Mouse (Mus musculus) liver, embryonic 11.5 days (tissue): ENCODE measurements around the gene Ptprn2. TPM values are rescaled to one million over a fixed set of nuclear protein-coding genes. Genes with fewer than 3 reads are reported as not detected.
"Not testable (repeated sequence)": the region's sequence is repeated elsewhere in the genome, so short reads cannot be mapped to it uniquely, and the experiment has no call there.

ENCODE experiments used
- ATAC-seq: fragments of 200-750 bp; cut with Nextera tagmentation; replicated peaks from 2 replicates; pipeline ENCODE4 v1.8.0; 2017; ENCODE audit warnings: moderate number of reproducible peaks, mild to moderate bottlenecking, moderate TSS enrichment, moderate library complexity; ENCODE audit not compliant: low FRiP score
- DNase-seq: peaks from one replicate; pipeline ENCODE4 v3.0.0-alpha.2; 2017; ENCODE audit warnings: low spot score
- H3K27ac ChIP-seq: fragments of 300-500 bp; sonication (generic); 2 replicates; pipeline ENCODE4 v1.5.1; 2014; ENCODE audit warnings: mild to moderate bottlenecking, low read depth, low read length, control low read depth
- H3K27me3 ChIP-seq: fragments of 300-500 bp; sonication (generic); replicated peaks from 2 replicates; pipeline ENCODE4 v1.6.1; 2014; ENCODE audit warnings: low read length, mixed read lengths; ENCODE audit not compliant: control insufficient read depth, insufficient read depth
- H3K36me3 ChIP-seq: fragments of 300-500 bp; sonication (generic); 2 replicates; pipeline ENCODE4 v1.6.1; 2014; ENCODE audit warnings: mild to moderate bottlenecking, low read length, moderate library complexity, mixed read lengths; ENCODE audit not compliant: control insufficient read depth, insufficient read depth
- H3K4me1 ChIP-seq: fragments of 300-500 bp; sonication (generic); replicated peaks from 2 replicates; pipeline ENCODE4 v1.6.1; 2014; ENCODE audit warnings: low read length, mixed read lengths; ENCODE audit not compliant: control insufficient read depth, insufficient read depth
- H3K4me2 ChIP-seq: fragments of 300-500 bp; sonication (generic); 2 replicates; pipeline ENCODE4 v1.6.1; 2014; ENCODE audit warnings: mild to moderate bottlenecking, control low read depth, moderate library complexity
- H3K4me3 ChIP-seq: fragments of 300-500 bp; sonication (generic); 2 replicates; pipeline ENCODE4 v1.5.1; 2014; ENCODE audit warnings: low read depth, low read length, control low read depth
- H3K9ac ChIP-seq: fragments of 300-500 bp; sonication (generic); 2 replicates; pipeline ENCODE4 v1.6.1; 2014; ENCODE audit warnings: low read depth, low read length, control low read depth
- H3K9me3 ChIP-seq: fragments of 300-500 bp; sonication (generic); 2 replicates; pipeline ENCODE4 v1.6.1; 2016; ENCODE audit warnings: low read length, inconsistent platforms, mixed read lengths; ENCODE audit not compliant: control insufficient read depth
- WGBS: fragments of 180-500 bp; shearing (Covaris S2); extraction: QIAGEN DNeasy Blood & Tissue Kit; methylation state at CpG from one replicate; pipeline ENCODE4 v1.1.7; 2014; 5-methylcytosine and 5-hydroxymethylcytosine counted together
- polyA plus RNA-seq: library from polyadenylated mRNA; unstranded; fragments of >200 nt; fragmentation: Nextera tagmentation; extraction: Ambion mirVana; gene quantifications from 2 replicates; pipeline ENCODE4 v1.2.1, GENCODE M21; 2014

The Ptprn2 gene
- polyA plus RNA-seq, 1 experiment from 2014 or later, result 0.11 TPM

DNA sequence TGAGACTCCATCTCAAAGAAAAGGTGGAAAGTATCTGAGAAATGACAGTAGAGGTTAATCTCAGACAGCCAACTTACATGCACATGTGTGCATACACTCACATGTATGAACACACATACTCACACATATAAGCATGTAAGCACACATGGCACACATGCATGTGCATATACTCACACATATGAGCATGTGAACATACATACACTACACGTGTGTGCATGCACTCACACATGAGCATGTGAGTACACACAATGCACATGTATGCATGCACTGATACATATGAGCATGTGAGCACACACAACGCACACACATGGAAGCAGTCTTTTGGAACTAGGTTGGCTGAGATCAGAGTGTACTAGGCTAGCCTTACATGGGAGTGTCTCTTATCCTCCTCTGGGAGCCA lies 81.7 kb downstream of the Ptprn2 start:
- H3K27ac ChIP-seq, result no peak overlapping the region
- no peaks in the 10 kb centered on the region for H3K4me1 ChIP-seq
- H3K9ac ChIP-seq, result no peak overlapping the region
- ATAC-seq (no peak), DNase-seq (no peak)
- 78% methylated on average over 2 of the region's 2 CpGs for WGBS
- no peak overlapping the region for H3K4me3 ChIP-seq
- no peaks in the 10 kb centered on the region for H3K27me3 ChIP-seq
- H3K36me3 ChIP-seq, result no peaks in the 10 kb centered on the region
- no peaks in the 10 kb centered on the region for H3K9me3 ChIP-seq
- no peak overlapping the region for H3K4me2 ChIP-seq

DNA sequence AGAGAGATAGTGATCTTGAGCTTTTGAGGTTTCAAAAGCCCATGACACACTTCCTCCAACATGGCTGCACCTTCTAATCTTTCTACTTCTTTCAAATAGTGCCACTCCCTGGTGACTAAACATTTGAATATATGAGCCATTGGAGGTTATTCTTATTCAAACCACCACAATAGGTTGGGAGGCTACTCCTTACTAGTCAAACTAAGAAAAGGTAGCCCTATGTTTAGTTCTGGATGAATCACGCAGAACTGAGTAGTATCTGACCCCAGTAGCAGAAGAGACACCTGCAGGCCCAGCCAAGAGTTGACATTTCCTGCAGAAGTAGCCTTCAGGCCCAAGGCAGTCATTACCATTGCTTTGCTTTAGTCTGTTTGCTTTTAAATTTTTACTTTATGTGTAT lies 84.0 kb downstream of the Ptprn2 start:
- Histone ChIP-seq H3K4me3 (no peak overlapping the region), H3K9me3 (no peaks in the 10 kb centered on the region), H3K27me3 (no peaks in the 10 kb centered on the region), H3K4me1 (no peaks in the 10 kb centered on the region), H3K4me2 (no peak overlapping the region), H3K9ac (no peak overlapping the region), H3K27ac (no peak overlapping the region), H3K36me3 (no peaks in the 10 kb centered on the region)
- ATAC-seq (no peak), DNase-seq (no peak)
- 60% methylated on average over 1 of the region's 1 CpGs for WGBS

DNA sequence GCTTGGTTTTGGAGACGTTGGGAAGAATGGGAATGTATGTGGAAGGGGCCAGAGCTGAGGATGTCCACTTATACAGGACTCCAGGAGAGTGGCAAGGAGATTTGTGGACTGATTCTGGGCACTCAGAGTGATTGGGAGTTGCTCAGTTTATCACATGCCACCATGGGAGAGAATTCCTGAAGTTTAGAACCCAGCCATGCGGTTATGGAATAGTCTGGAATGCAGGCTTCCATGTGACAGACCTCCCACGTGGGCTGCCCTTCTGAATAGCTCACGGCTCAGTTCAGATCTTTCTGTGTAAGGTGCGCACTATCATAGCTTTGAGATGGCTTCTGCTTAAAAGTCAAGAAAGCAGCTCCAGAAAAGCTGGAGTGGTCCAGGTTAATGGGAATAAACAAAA lies 88.6 kb downstream of the Ptprn2 start:
- Histone ChIP-seq H3K9ac (no peak overlapping the region), H3K27ac (no peak overlapping the region), H3K36me3 (no peaks in the 10 kb centered on the region), H3K9me3 (no peaks in the 10 kb centered on the region), H3K4me3 (no peak overlapping the region), H3K4me2 (no peak overlapping the region), H3K4me1 (no peaks in the 10 kb centered on the region), H3K27me3 (no peaks in the 10 kb centered on the region)
- no peak for DNase-seq
- 73% methylated on average over 5 of the region's 5 CpGs for WGBS
- no peak for ATAC-seq

DNA sequence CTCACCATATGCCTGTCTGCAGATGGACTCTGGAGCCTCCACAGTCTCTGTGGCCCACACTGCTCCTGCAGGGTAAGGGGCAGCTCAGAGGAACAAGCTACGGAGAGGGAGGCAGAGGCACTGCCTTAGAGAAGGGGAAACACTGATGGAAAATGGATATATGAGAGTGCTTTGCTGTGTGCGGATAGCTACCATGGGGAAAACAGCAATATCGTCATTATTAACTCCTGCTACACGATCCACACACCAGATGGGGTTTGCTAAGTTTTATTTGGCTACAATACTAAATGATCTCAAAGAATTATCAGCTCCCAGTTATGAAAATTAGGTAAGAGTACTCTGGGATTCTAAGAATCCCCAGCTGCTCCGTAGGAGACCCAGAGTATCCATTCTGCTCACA lies 89.2 kb downstream of the Ptprn2 start:
- ATAC-seq (no peak), DNase-seq (no peak)
- H3K4me1 ChIP-seq, result no peaks in the 10 kb centered on the region
- 69% methylated on average over 5 of the region's 5 CpGs for WGBS
- H3K36me3 ChIP-seq, result no peaks in the 10 kb centered on the region
- H3K9ac ChIP-seq, result no peak overlapping the region
- no peaks in the 10 kb centered on the region for H3K9me3 ChIP-seq
- H3K27me3 ChIP-seq, result no peaks in the 10 kb centered on the region
- H3K4me2 ChIP-seq, result no peak overlapping the region
- H3K4me3 ChIP-seq, result no peak overlapping the region
- no peak overlapping the region for H3K27ac ChIP-seq

DNA sequence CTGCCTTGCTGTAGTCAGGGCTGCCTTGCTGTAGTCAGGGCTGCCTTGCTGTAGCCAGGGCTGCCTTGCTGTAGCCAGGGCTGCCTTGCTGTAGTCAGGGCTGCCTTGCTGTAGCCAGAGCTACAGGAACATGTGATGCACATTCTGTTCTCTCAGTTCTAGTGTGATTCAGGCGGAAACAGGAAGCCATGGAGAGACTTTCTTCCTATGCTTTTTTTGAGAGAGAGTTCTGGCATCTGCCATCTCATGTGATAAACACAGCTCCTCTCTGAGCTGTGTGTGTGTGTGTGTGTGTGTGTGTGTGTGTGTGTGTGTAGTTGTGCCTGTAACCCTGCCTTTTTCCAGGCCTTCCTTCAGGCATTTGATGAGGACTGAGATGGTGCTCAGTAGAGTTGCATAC lies 92.4 kb downstream of the Ptprn2 start:
- not testable (repeated sequence) for H3K4me1 ChIP-seq, H3K9me3 ChIP-seq, H3K4me2 ChIP-seq, H3K36me3 ChIP-seq, H3K4me3 ChIP-seq, H3K9ac ChIP-seq, DNase-seq, H3K27me3 ChIP-seq, ATAC-seq, H3K27ac ChIP-seq
- 56% methylated on average over 1 of the region's 1 CpGs for WGBS

DNA sequence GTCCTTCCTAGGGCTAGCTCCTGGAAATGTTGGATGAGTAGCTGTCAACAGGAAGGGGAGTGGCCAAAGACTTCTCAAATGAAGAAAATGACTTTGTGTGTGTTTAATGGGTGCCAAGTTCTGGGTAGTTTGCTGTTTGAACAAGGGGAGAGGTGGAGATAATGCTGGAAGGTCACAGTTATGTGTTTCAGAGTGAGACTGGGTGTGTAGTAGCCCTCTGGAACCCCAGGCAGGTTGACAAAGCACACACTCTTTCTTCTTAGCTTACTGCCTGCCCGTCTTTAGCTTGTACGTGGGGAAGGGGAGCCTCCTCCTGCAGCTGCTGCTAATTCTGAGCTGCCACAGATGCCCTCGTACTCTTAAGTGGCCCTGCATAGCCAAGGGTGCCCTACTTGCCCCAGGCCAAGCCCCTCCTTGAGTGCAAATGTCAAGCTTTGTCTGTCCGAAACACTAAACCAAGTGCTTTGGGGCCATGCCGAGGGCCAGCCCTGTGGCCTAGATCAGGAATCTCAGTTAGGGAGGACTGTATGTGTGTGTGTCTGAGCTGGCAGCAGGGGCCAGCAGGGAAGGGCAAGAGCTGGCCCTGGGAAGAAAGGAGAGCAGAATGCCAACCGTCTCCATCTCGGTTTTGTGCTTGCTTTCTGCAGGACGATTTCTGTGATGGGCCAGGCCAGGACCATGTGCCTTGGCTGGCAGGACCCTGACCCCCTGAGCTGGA lies 95.5 kb downstream of the Ptprn2 start:
- no peaks in the 10 kb centered on the region for H3K9me3 ChIP-seq
- no peak overlapping the region for H3K9ac ChIP-seq
- ATAC-seq (no peak), DNase-seq (no peak)
- H3K36me3 ChIP-seq, result no peaks in the 10 kb centered on the region
- no peak overlapping the region for H3K4me3 ChIP-seq
- H3K27me3 ChIP-seq, result no peaks in the 10 kb centered on the region
- no peaks in the 10 kb centered on the region for H3K4me1 ChIP-seq
- no peak overlapping the region for H3K4me2 ChIP-seq
- no peak overlapping the region for H3K27ac ChIP-seq
- WGBS, result 61% methylated on average over 8 of the region's 8 CpGs

DNA sequence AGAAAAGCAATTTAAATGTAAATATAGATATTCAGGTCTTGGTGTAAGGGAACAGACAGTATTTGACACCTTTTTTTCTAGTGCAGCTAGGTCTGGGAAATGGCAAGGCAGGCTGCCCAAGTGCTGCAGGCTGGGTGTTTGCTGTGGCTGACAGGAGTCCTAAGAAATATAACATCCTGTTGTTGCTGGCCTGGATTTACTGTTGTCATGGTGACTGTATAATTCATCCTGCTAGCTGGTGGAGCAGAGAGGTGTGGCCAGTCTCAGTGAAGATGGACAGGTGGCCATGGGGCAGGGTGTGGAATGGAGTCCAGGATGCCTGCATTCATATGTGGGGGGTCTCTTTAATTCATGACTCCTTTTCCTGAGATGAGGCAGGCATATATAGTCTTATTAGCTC lies 96.3 kb downstream of the Ptprn2 start:
- H3K27me3 ChIP-seq, result no peaks in the 10 kb centered on the region
- no peaks in the 10 kb centered on the region for H3K9me3 ChIP-seq
- ATAC-seq (no peak; the same call in 1 of the 2 replicates), DNase-seq (no peak)
- H3K4me2 ChIP-seq, result no peak overlapping the region
- no peak overlapping the region for H3K27ac ChIP-seq
- no peak overlapping the region for H3K4me3 ChIP-seq
- no peaks in the 10 kb centered on the region for H3K4me1 ChIP-seq
- no peak overlapping the region for H3K9ac ChIP-seq
- no peaks in the 10 kb centered on the region for H3K36me3 ChIP-seq

DNA sequence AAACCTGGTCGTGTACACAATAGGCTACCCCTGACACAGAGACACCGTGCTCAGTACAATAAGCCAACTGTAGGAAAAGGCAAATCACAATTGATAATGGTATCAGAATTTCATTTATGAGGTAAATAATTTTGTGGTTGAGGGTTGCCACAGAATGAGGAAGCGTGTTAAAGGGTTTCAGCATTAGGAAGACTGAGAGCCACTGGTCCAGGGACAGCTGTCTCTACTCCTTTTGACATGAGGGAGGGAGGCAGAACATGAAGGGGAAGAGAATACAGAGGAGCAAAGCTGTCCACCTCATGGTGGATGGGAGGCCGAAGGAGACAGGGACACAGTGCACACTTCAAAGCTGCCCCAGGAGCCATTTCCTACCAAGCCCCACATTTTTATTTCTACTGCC lies 97.3 kb downstream of the Ptprn2 start:
- H3K9ac ChIP-seq, result no peak overlapping the region
- no peaks in the 10 kb centered on the region for H3K36me3 ChIP-seq
- ATAC-seq (no peak), DNase-seq (no peak)
- no peak overlapping the region for H3K4me2 ChIP-seq
- 72% methylated on average over 4 of the region's 4 CpGs for WGBS
- no peaks in the 10 kb centered on the region for H3K4me1 ChIP-seq
- no peaks in the 10 kb centered on the region for H3K27me3 ChIP-seq
- H3K4me3 ChIP-seq, result no peak overlapping the region
- H3K27ac ChIP-seq, result no peak overlapping the region
- no peaks in the 10 kb centered on the region for H3K9me3 ChIP-seq

DNA sequence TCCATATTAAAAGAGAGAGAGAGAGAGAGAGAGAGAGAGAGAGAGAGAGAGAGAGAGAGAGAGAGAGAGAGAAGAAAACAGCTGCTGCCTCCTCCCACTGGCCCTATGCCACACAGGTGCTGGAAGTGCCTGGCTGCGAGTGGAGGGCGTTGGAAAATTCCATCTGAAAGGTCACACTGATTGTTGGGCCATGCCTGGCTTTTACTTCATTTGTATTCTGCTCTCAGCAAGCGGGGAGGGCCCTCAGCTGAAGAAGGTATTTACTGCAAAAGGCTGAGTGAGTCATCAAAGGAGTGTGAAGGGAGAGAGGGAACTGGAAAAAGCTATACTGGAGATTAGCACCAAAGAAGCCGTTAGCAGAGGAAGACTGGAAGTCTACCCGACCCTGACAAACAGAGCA lies 99.5 kb downstream of the Ptprn2 start:
- DNase-seq, result no peak

More for the DNA sequence above, 99.5 kb downstream of the Ptprn2 start:
- Histone ChIP-seq H3K4me1 (no peaks in the 10 kb centered on the region), H3K4me2 (no peak overlapping the region), H3K4me3 (no peak overlapping the region), H3K27me3 (no peaks in the 10 kb centered on the region), H3K9me3 (no peaks in the 10 kb centered on the region), H3K36me3 (no peaks in the 10 kb centered on the region), H3K27ac (no peak overlapping the region), H3K9ac (no peak overlapping the region)
- ATAC-seq, result no peak
- 30% methylated on average over 5 of the region's 5 CpGs for WGBS
